Mouse (Mus musculus) hindbrain, embryonic 14.5 days (tissue): Measurements from ENCODE around the gene Sprr2b. TPM values are rescaled to one million over a fixed set of nuclear protein-coding genes. Genes with fewer than 3 reads are reported as not detected.

ENCODE experiments used
- ATAC-seq: fragments of 200-750 bp; cut with Nextera tagmentation; 2 replicates; pipeline ENCODE4 v1.8.0; 2017; ENCODE audit warnings: moderate number of reproducible peaks, mild to moderate bottlenecking, moderate TSS enrichment, moderate library complexity; ENCODE audit not compliant: low FRiP score
- DNase-seq: peaks from one replicate; pipeline ENCODE4 v3.0.0-alpha.2; 2015; ENCODE audit warnings: low spot score
- H3K27ac ChIP-seq: fragments of 300-500 bp; sonication (generic); 2 replicates; pipeline ENCODE4 v1.5.1; 2014; ENCODE audit warnings: mild to moderate bottlenecking, moderate library complexity
- H3K27me3 ChIP-seq: fragments of 300-500 bp; sonication (generic); 2 replicates; pipeline ENCODE4 v1.6.1; 2014; ENCODE audit warnings: mild to moderate bottlenecking, low read length, mixed read lengths; ENCODE audit not compliant: control insufficient read depth, insufficient read depth
- H3K36me3 ChIP-seq: fragments of 300-500 bp; sonication (generic); replicated peaks from 2 replicates; pipeline ENCODE4 v1.6.1; 2014; ENCODE audit not compliant: control insufficient read depth, insufficient read depth
- H3K4me1 ChIP-seq: fragments of 300-500 bp; sonication (generic); replicated peaks from 2 replicates; pipeline ENCODE4 v1.6.1; 2014; ENCODE audit warnings: antibody characterized with exemption, low read length, mixed read lengths; ENCODE audit not compliant: control insufficient read depth, insufficient read depth
- H3K4me2 ChIP-seq: fragments of 300-500 bp; sonication (generic); replicated peaks from 2 replicates; pipeline ENCODE4 v1.6.1; 2014; ENCODE audit warnings: mild to moderate bottlenecking, moderate library complexity
- H3K4me3 ChIP-seq: fragments of 300-500 bp; sonication (generic); replicated peaks from 2 replicates; pipeline ENCODE4 v1.5.1; 2014; ENCODE audit warnings: mild to moderate bottlenecking, low read length
- H3K9ac ChIP-seq: fragments of 300-500 bp; sonication (generic); 2 replicates; pipeline ENCODE4 v1.6.1; 2014
- H3K9me3 ChIP-seq: fragments of 300-500 bp; sonication (generic); 2 replicates; pipeline ENCODE4 v1.6.1; 2016; ENCODE audit warnings: low read length; ENCODE audit not compliant: control insufficient read depth
- WGBS: fragments of 180-500 bp; shearing (Covaris S2); extraction: QIAGEN DNeasy Blood & Tissue Kit; methylation state at CpG from one replicate; pipeline ENCODE4 v1.1.7; 2014; 5-methylcytosine and 5-hydroxymethylcytosine counted together
- polyA plus RNA-seq: library from polyadenylated mRNA; unstranded; fragments of >200 nt; fragmentation: Nextera tagmentation; extraction: Ambion mirVana; gene quantifications from 2 replicates; pipeline ENCODE4 v1.2.1, GENCODE M21; 2014

The Sprr2b gene
- polyA plus RNA-seq, 1 experiment from 2014 or later = not detected

DNA sequence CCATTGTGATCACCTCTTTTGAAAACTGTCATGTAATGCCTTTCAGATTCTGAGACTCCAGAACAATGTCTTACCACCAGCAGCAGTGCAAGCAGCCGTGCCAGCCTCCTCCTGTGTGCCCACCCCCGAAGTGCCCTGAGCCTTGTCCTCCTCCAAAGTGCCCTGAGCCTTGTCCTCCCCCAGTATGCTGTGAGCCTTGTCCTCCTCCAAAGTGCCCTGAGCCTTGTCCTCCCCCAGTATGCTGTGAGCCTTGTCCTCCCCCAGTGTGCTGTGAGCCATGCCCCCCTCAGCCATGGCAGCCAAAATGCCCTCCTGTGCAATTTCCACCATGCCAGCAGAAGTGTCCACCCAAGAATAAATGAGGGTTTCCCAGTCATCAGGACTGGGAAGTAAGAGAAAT, 964 bp downstream of the Sprr2b start:
- H3K36me3 ChIP-seq = no peaks in the 10 kb centered on the region
- WGBS = 59% methylated on average over 2 of the region's 2 CpGs
- H3K27ac ChIP-seq = no peak overlapping the region
- H3K4me1 ChIP-seq = no peaks in the 10 kb centered on the region
- H3K27me3 ChIP-seq = no peaks in the 10 kb centered on the region
- H3K9ac ChIP-seq = no peak overlapping the region
- no peaks in the 10 kb centered on the region for H3K9me3 ChIP-seq
- H3K4me3 ChIP-seq = no peak overlapping the region
- ATAC-seq = no peak
- no peak overlapping the region for H3K4me2 ChIP-seq
- no peak for DNase-seq

DNA sequence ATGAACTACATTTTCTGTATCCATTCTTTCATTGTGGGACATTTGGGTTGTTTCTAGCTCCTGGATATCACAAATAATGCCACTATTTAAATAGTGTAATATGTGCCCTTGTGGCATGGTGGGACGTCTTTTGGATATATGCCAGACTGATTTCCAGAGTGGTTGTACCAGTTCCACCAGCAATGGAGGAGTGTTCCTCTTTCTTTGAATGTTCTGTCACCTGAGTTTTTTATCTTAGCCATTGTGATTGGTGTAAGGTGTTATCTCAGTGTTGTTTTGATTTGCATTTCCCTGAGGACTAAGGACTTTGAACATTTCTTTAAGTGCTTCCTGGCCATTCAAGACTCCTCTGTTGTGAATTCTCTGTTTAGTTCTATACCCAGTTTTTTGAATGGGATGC, 19.9 kb downstream of the Sprr2b start:
- no peaks in the 10 kb centered on the region for H3K4me1 ChIP-seq
- DNase-seq (no peak), ATAC-seq (no peak)
- WGBS = 92% methylated on average over 1 of the region's 1 CpGs
- H3K27ac ChIP-seq = no peak overlapping the region
- no peaks in the 10 kb centered on the region for H3K9me3 ChIP-seq
- H3K36me3 ChIP-seq = no peaks in the 10 kb centered on the region
- no peaks in the 10 kb centered on the region for H3K27me3 ChIP-seq
- no peak overlapping the region for H3K4me3 ChIP-seq
- H3K4me2 ChIP-seq = no peak overlapping the region
- no peak overlapping the region for H3K9ac ChIP-seq

DNA sequence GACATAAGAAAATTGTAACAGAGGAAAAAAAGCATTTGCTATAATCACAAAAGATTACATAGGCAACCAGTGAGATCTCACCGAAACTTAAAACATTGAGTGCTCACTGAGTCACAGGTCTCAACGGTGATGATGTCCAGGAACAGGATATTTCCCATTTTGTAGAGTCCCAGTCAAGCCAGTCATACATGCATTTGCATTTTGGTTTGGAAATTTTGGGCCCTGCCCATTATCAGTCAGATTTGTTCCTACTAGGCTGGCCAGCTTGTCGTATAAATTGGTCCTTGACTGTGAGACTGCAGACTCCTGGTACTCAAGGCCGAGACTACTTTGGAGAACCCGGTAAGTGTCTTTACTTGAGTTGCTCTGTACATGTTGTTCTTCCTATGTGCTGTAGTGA, 22.4 kb downstream of the Sprr2b start, which contains the start of gene Sprr2d:
Gene Sprr2d (plus strand): TSS at position 301 of the 400 bp plus-strand sequence.
- H3K36me3 ChIP-seq = no peaks in the 10 kb centered on the region
- no peaks in the 10 kb centered on the region for H3K4me1 ChIP-seq
- DNase-seq (no peak), ATAC-seq (no peak)
- H3K27ac ChIP-seq = no peak within 1 kb of the TSS
- H3K4me2 ChIP-seq = no peak within 1 kb of the TSS
- no peaks in the 10 kb centered on the region for H3K9me3 ChIP-seq
- no peaks in the 10 kb centered on the region for H3K27me3 ChIP-seq
- WGBS = 94% methylated on average over 5 of the region's 5 CpGs
- no peak within 1 kb of the TSS for H3K4me3 ChIP-seq
- no peak within 1 kb of the TSS for H3K9ac ChIP-seq

DNA sequence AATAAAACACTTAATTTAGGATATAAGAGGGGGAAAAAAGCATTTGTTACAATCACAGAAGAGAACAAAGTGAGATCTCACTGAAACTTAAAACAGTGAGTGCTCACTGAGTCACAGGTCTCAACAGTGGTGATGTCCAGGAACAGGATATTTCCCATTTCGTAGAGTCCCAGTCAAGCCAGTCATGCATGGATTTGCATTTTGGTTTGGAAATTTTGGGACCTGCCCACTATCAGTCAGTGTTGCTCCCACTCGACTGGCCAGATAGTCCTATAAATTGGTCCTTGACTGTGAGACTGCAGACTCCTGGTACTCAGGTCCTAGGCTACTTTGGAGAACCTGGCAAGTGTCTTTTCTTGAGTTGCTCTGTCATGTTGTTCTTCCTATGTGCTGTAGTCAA, 35.4 kb downstream of the Sprr2b start, which contains the start of gene Sprr2e:
Gene Sprr2e (plus strand): TSS at position 301 of the 400 bp plus-strand sequence.
- 88% methylated on average over 2 of the region's 2 CpGs for WGBS
- Histone ChIP-seq H3K27me3 (no peaks in the 10 kb centered on the region), H3K4me3 (no peak within 1 kb of the TSS), H3K27ac (no peak within 1 kb of the TSS), H3K9me3 (no peaks in the 10 kb centered on the region), H3K36me3 (no peaks in the 10 kb centered on the region), H3K4me1 (no peaks in the 10 kb centered on the region), H3K4me2 (no peak within 1 kb of the TSS), H3K9ac (no peak within 1 kb of the TSS)
- DNase-seq (no peak), ATAC-seq (no peak)

DNA sequence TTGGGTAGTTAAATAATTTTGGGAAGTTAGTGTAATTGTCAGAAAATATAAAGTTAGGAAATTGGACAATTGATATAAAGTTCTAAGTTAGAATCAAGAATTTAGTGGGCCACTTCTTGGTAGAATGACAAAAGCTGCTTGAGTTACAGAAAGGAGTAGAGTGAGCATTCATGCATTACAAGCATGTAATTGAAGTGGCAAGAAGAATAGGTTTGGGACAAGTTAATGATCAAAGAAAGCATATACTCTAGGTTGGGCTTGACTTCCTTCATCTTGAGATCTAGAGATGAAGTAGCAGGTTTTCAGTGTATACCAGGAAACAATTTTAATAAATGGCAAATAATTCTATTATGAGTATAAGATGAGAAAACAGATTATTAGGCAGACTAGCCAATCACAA, 45.2 kb downstream of the Sprr2b start:
- H3K4me2 ChIP-seq = no peak overlapping the region
- ATAC-seq = no peak
- H3K9ac ChIP-seq = no peak overlapping the region
- 0 out of 2 replicates have a peak, but pooled peaks cover 7% of the 10 kb centered on the region for H3K9me3 ChIP-seq
- no peak for DNase-seq
- H3K36me3 ChIP-seq = no peaks in the 10 kb centered on the region
- no peaks in the 10 kb centered on the region for H3K27me3 ChIP-seq
- H3K4me1 ChIP-seq = no peaks in the 10 kb centered on the region
- no peak overlapping the region for H3K4me3 ChIP-seq
- no peak overlapping the region for H3K27ac ChIP-seq

DNA sequence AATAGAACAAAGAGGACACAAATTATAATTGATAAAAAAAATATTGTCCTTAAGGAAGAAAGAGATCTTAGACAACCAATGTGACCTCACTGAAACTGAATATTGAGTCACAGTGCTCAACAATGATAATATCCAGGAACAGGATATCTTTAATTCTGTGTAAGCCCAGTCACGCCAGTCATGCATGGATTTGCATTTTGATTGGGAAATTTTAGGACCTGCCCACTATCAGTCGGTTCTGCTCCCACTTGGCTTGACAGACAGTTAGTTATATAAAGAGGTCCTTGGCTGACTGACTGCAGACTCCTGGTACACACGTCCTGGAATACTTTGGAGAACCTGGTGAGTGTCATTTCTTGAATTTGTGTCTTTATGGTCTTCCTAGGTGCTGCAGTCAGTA, 48.5 kb downstream of the Sprr2b start, which contains the start of gene Sprr2f:
Gene Sprr2f (plus strand): TSS at position 301 of the 400 bp plus-strand sequence.
- no peak for DNase-seq
- Histone ChIP-seq H3K9me3 (no peaks in the 10 kb centered on the region), H3K36me3 (no peaks in the 10 kb centered on the region), H3K4me3 (no peak within 1 kb of the TSS), H3K27ac (no peak within 1 kb of the TSS), H3K4me1 (no peaks in the 10 kb centered on the region), H3K9ac (no peak within 1 kb of the TSS), H3K4me2 (no peak within 1 kb of the TSS), H3K27me3 (no peaks in the 10 kb centered on the region)
- ATAC-seq = no peak
- 74% methylated on average over 3 of the region's 3 CpGs for WGBS

Other genes with a start within 250 kb of the Sprr2b start
- gene Lor, start 233.5 kb upstream of the Sprr2b start, polyA plus RNA-seq = 6.0 and 7.3 TPM in 2 replicates
- not detected in 2 replicates for gene Prr9, start 192.7 kb upstream of the Sprr2b start, polyA plus RNA-seq
- not detected in 2 replicates for gene Lelp1, start 173.9 kb upstream of the Sprr2b start, polyA plus RNA-seq
- gene Sprr2a1, start 100.8 kb upstream of the Sprr2b start, polyA plus RNA-seq = not detected in 2 replicates
- gene Sprr2a2, start 100.7 kb upstream of the Sprr2b start, polyA plus RNA-seq = not detected in 2 replicates
- gene Sprr2a3, start 31.2 kb upstream of the Sprr2b start, polyA plus RNA-seq = not detected in 2 replicates
- gene Sprr2d, start 22.5 kb downstream of the Sprr2b start, polyA plus RNA-seq = not detected in 2 replicates
- gene Sprr2e, start 35.5 kb downstream of the Sprr2b start, polyA plus RNA-seq = not detected in 2 replicates
- gene Sprr2f, start 48.6 kb downstream of the Sprr2b start, polyA plus RNA-seq = not detected in 2 replicates
- not detected in 2 replicates for gene Sprr2h, start 69.1 kb downstream of the Sprr2b start, polyA plus RNA-seq
- not detected in 2 replicates for gene Sprr2i, start 91.4 kb downstream of the Sprr2b start, polyA plus RNA-seq
- not detected in 2 replicates for gene Sprr2j-ps, start 101.5 kb downstream of the Sprr2b start, polyA plus RNA-seq
- gene Gm9774, start 112.8 kb downstream of the Sprr2b start, polyA plus RNA-seq = 6.2 and 7.5 TPM in 2 replicates
- not detected in 2 replicates for gene Sprr2k, start 116.0 kb downstream of the Sprr2b start, polyA plus RNA-seq
- gene Sprr1b, start 122.2 kb downstream of the Sprr2b start, polyA plus RNA-seq = not detected in 2 replicates
- gene Sprr3, start 142.1 kb downstream of the Sprr2b start, polyA plus RNA-seq = not detected in 2 replicates
- not detected in 2 replicates for gene Sprr1a, start 169.3 kb downstream of the Sprr2b start, polyA plus RNA-seq
- gene Sprr4, start 183.9 kb downstream of the Sprr2b start, polyA plus RNA-seq = not detected in 2 replicates
- gene 2310046K23Rik, start 217.9 kb downstream of the Sprr2b start, polyA plus RNA-seq = not detected in 2 replicates